Mouse (Mus musculus) skeletal muscle tissue, adult 2 months (tissue): ENCODE measurements around the gene Maml3.
A peak's percentile ranks its signal among the peaks of the same experiment; 100 is the strongest.

Experiments used
- DNase-seq: peaks from one replicate; pipeline ENCODE4 v3.0.0-alpha.2; 2012; ENCODE audit warnings: low read depth, low spot score

The Maml3 gene

DNA sequence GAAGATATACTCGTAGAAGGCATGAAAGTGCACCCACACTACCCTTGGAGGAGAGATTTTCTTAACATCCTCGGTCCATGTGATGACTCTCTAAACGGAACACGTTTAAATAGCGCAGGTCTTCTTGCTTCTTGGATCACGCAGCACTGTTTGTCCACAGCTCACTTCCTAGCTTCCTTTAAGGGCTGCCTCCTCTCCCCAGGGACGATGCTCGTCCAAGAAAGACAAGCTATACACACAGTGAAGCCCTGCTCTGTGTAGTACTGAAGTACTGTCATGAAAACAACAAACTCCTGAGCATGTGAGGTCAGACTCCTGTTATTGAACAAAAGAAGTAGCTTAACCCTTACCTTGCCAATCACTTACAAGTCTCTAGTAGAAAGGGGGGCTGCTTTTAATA lies 192.7 kb downstream of the Maml3 start:
- DNase-seq, result peak; percentile 38

DNA sequence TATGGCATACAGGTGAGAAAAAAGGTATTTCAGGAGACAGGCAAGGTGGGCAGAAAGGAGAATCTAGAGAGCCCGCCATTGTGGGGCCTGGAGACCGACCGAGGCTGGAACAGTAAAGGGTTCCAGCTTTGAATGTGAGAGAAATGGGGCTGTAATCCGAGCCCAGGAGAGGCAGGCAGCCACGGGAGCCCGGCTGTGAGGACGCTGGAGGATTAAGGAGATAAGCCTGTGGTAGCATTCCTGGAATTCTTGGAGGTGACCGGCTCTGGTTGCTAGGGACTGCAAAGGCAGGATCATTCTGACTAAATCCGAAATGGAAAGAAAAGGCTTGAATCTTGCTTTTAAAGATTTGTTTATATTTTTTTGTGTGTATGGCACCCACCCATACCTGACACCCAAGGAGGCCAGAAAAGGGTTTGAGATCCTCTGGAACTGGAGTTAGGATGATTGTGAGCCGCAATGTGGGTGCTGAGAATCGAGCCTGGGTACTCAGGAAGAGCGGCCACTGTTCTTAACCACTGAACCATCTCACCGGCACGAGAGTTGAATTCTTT lies 196.4 kb downstream of the Maml3 start:
- no peak for DNase-seq

- DNase-seq, result no peak
Observed at GRCm38 (mm10) chr3:51907113-51907860, 197.6 kb downstream of the Maml3 start.

DNA sequence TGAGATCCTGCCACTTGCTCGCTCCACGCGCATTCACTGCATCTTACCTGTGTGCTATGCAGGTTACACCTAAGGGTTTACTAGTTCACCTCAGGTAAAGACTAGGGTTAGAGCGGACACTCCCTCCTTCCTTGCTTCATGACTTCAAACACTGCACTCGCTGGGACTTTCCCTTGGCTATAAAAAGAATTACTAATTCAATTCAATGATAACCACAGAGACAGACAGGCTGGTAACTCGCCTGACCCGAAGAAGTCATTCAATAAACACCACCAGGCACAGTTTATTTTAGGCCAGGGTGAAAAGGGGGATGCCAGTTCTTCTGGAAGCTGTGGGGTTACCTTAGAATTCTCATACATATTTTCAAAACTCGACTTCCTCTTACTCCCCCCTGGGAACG lies 199.0 kb downstream of the Maml3 start:
- DNase-seq, result no peak

- no peak for DNase-seq
Observed at GRCm38 (mm10) chr3:51904357-51904855, 200.5 kb downstream of the Maml3 start.

GRCm38 (mm10) chr3:51901151-51901550 lies 203.7 kb downstream of the Maml3 start:
- DNase-seq, result no peak

GRCm38 (mm10) chr3:51894514-51894913 lies 210.4 kb downstream of the Maml3 start:
- DNase-seq, result no peak

- no peak for DNase-seq
Observed at GRCm38 (mm10) chr3:51891562-51892119, 213.2 kb downstream of the Maml3 start.

DNA sequence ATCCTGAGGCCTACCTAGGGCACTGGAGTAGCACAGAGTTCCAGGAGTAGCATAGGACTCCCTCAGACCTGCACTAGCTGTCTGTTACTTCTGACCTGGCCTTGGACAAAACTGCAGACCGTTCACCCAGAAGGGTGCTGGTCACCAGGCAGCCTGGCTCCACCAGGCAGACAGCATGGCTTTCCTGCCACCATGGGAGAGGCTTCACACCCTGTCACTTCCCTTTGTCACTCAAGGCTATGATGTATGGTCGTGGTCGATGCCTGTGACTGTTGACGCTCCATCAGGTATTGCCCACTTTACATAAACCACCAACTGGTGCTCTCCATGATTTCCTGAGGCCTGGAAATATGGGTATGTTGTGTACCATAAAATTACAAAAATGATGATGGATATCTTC lies 214.7 kb downstream of the Maml3 start:
- no peak for DNase-seq

DNA sequence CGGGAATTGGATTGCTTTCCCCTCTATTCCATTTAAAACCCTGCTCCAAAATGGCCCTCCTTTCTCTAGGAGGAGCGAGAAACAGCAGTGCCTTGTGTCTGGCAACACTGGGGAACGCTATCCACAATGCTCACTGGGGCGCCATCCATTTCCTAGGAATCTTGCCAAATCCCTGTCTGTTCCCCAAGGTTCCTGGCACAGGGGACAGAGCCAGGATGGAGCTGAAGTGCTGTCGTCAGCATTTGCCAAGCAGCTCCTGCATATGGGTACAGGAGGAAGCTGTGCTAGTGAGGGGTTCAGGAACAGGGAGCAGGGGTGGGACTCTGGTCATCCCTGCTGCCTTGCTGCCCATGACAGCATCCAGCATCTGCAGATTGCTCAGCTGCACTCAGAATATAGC lies 215.1 kb downstream of the Maml3 start:
- no peak for DNase-seq

DNA sequence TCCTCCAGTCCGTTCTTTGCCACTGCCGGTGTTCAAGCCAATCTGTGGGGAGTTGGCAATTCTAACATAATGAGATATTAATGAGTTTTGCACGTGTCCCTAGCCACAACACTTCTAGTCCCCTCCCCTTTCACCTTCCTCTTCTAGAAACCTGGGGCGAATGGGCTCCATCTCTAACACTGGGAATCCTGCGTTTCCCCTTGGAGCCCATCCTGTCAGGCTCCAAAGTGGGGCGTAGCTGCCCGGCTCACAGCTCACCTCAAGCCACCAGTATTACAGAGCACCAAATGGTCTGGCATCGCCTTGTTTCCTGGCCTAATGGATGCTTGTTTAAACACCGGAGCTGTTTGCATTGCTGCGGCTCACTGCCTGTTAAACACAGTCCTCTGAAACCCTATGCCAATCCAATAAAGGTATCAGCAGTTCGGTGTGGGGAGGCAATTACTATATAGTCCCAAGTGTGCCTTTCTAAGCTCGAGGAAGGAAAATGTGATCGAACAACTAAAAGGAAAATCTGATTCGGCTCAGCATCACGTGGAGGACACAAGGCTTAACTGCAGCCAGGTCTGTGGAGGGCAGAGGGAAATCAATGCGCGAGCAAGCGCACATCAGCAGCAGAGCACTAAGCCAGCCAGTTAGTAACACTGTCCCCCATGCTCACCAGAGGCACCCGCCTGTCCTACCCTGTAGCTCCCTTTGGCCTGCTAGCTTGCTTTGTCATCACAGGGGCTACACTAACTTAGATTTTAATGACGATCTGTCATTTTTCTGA lies 216.0 kb downstream of the Maml3 start:
- no peak for DNase-seq

DNA sequence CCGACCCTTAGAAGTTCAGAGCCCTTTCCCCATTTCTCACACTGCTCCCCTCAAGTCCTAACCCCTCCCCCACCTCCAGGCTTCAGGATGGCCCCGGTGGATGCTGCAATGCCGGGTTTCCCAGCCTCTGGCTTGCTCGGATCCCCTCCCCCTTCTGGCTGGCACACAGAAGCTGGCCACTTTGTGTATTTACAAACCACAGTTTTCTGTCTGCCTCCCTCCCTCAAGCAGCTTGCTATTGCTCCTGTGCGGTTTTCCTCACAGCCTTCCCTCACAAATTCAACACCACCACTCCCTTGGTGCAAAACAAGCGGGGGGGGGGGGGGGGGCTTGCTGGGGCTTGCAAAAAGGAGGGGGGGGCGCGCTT lies 216.6 kb downstream of the Maml3 start:
- DNase-seq, result no peak

DNA sequence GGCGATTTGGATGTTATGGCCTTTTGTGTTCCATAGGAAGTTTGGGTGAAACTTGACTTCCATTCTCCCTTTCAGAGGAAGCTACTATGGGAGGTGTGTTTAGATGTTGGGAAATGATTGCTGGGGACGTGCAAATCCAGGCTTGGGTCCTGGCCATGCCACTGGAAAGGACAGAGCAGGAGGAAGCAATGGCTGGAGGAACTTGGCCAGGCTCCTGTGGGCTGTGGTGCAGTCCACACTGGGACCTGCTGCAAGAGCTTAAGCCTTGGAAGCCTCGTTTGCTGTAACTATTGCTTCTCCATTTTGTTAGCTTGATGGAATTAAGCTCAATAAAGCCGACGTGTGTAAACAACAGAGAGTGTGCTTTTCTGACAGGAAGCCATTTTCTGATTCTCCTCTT lies 219.0 kb downstream of the Maml3 start:
- DNase-seq, result no peak

GRCm38 (mm10) chr3:51885487-51885886 lies 219.4 kb downstream of the Maml3 start:
- DNase-seq, result no peak

DNA sequence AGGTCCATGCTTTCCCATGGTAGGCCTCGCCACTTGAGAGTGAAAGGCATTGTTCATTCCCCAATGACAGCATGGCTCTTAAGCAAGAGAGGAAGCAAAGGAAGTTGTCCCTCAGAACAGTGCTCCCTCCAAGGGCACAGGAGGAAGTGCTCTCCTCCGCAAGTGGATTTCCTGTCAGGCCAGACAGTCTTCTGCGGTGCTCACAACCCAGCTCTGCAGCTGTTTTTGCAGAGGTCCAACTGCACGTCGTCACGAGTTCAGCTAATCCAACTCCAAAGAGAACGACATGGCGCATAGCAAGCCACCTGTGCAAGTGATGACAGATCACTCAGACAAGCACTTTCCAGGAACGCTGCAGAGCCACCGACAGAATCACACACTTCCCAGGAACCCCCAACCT lies 222.9 kb downstream of the Maml3 start:
- DNase-seq, result peak; percentile 50

DNA sequence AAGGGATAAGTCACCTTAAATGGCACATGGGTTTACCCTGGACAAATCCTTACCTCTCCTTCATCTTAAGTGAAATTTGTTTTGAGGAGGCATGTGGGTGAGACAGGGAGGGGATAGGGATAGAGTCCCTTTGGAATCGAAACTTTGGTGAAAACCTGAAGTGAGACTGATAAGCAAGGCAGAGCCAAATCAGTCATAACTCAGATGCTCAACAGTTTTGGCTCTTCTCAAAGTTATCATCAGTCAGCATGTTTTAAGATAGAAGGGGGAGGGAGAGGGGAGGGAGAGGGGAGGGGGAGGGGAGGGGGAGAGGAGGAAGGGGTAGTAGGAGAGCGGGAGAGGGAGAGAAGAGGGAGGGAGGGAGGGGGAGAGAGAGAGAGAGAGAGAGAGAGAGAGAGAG lies 223.5 kb downstream of the Maml3 start:
- DNase-seq, result no peak

GRCm38 (mm10) chr3:51880506-51881036 lies 224.3 kb downstream of the Maml3 start:
- DNase-seq, result no peak

DNA sequence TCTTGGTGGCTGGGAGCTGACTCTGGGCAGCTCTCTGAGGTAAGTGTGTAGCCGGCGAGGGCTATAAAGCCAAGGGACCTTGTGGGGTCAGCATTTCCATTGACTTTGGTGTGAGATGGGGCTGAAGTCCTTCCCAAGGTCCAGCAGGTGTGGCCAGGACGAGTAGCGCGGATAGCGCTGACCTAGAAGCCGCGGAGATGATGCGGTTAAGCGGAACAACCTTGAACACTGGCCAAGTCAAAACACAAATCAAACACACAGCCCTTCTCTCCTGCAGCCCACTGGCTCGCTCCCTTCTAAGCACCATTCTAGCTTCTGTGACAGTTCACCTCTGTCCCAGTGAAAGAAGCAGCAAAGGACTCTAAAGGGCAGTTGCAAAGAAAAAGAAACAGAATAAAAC lies 225.7 kb downstream of the Maml3 start:
- no peak for DNase-seq

DNA sequence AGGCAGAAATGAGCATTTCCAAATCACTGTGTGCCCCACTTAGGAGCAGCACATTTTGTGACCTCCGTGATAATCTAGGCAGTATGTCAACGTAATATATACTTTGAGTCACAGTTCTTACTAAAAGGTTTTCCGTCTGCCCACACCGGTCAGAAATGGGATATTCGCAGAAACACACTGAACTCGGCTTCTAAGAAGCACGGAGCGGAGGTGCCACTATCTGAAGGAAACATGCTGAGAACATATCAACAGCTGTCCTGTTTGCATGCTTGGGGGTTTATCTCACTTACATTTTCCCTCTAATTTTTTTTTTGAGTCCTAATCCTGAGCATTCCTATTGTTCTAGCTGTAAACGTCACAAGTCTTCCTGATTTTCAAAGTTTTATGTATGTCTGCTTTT lies 226.3 kb downstream of the Maml3 start:
- no peak for DNase-seq

DNA sequence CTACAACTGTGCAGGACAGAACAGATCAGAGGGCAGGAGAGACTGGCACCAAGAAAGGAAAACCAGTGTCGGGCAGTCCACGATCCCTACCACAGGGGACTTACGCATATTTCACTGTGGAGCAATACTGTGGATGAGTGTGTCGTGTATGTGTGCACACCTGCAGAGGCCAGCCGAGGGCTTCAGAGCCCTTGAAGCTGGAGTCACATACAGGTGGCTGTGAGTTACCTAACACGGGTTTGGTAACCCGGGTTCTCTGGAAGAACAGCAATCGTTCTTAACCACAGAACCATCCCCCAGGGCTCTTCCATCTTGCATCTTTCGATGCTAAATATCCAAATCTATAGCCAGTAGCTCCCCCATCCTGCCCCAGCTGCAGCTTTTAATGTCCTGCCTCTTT lies 228.1 kb downstream of the Maml3 start:
- no peak for DNase-seq

GRCm38 (mm10) chr3:51875629-51876028 lies 229.2 kb downstream of the Maml3 start:
- DNase-seq, result no peak

GRCm38 (mm10) chr3:51874252-51874651 lies 230.6 kb downstream of the Maml3 start:
- no peak for DNase-seq
